Mouse (Mus musculus) erythroblast, adult 5-6 weeks (primary cell): ENCODE measurements around the gene Rab3b. TPM values are rescaled to one million over a fixed set of nuclear protein-coding genes. Genes with fewer than 3 reads are reported as not detected.
"Not testable (repeated sequence)": the region's sequence is repeated elsewhere in the genome, so short reads cannot be mapped to it uniquely, and the experiment has no call there.

Experiments used
- ATAC-seq: replicated peaks from 2 replicates; pipeline ENCODE4 v1.8.0; 2016; ENCODE audit warnings: moderate number of reproducible peaks, mild to moderate bottlenecking, moderate TSS enrichment, inconsistent platforms; ENCODE audit not compliant: poor library complexity, low FRiP score, severe bottlenecking
- total RNA-seq, 2 experiments: library from RNA; stranded (forward) in 1 of 2; stranded (reverse) in 1 of 2; fragments of 150-400 nt in 1 of 2; fragments of 200-764, 138-1000 nt in 1 of 2; gene quantifications; 2 replicates each; pipeline versions ENCODE4 v1.2.3 to v1.2.4; 2015 to 2017; ENCODE audit warnings: low replicate concordance in 2 of 2

Gene Rab3b
- total RNA-seq, 2 experiments from 2014 or later, result not detected

DNA sequence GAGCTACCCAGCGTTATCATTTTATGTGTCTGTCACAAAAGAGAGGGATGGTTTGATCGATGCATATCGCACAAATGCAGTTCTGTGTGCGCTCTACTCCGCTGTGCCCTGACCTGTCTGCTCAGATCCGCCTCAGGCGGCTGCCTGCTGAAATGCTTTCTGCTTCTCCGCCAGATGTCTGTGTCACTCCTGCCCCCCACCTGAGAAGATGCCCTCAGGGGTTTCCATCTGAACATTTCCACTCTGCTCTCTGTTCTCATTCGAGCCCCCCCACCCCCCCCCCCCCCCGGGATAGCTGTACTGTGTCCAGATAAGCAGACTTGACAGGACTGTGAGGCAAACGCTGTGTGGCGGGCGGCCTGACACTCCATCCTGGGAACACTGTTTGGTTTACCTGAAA, 5.0 kb downstream of the Rab3b start:
- ATAC-seq, result no peak

DNA sequence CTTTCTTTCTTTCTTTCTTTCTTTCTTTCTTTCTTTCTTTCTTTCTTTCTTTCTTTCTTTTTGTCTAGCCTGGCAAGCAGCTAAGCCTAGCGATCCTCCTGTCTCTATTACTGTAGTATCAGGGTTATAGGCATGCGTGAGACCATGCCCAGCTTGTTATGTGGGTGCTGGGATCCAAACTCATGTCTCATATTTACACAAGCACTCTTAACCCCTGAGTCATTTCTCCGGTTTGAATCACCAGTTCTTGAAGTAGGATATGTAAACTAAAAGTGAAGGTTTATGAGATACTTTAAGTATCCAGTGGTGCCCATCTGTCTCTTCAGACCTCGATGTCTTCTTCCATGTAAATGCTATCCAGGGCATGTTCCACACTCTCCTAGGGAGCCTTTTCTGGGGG, 8.6 kb downstream of the Rab3b start:
- ATAC-seq, result no peak

DNA sequence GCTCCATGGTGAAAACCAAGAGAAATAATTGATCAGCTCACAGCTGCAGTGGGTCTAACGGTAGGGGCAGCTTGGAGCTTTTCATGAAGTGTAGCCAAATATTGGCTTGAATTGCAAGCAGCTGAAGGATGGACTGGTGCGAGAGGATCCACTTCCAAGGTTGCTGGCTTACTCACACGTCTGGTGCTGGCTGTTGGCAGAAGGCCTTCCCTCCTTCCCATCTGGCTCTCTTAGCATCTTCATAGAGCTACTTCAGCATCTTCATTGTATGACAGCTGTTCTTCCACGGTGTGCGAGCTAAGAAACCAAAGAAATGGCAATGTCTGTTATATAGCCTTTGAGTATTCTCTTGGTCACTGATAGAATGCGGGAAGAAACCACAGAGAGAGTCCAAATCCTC, 12.0 kb downstream of the Rab3b start:
- no peak for ATAC-seq

GRCm38 (mm10) chr4:108900421-108900820, 21.6 kb downstream of the Rab3b start:
- ATAC-seq, result no peak

DNA sequence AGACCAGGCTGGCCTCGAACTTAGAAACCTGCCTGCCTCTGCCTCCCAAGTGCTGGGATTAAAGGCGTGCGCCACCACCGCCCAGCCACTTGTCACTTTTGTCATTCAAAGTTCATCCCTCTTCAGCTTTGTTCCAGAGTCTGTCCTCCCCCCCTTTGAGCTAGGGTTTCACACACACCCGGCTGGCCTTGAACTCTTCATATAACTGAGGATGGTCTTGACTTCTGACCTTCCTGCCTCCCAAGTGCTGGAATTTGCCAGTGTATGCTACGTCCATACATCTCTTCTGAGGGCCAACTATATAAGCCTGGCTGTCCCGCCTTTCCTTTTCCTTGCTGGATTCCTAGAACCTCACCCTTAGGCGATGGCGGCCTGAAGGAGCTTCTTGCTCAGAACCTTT, 24.0 kb downstream of the Rab3b start:
- ATAC-seq, result no peak

- no peak for ATAC-seq
These were observed 24.5 kb downstream of the Rab3b start for GRCm38 (mm10) chr4:108903346-108903745.

- no peak for ATAC-seq
These were observed 25.2 kb downstream of the Rab3b start for GRCm38 (mm10) chr4:108904076-108904475.

DNA sequence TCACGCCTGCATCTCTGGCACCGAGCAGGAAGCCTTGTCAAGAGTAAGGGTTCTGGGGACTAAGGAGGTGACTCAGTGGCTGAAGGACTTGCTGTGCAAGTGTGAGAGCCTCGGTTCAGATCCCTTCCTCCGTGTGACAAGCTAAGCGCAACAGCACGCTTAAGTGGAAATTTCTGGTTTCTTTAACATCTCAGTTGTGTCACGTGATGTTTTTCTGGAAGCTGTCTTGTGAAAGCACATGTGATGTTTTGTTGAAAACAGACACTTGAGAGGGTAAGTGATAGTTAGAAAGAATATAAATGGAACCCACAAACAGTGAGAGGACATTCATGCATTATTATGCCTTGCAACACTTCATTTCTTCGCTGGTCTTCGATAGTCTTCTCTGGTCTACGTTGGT, 25.9 kb downstream of the Rab3b start:
- ATAC-seq, result no peak

DNA sequence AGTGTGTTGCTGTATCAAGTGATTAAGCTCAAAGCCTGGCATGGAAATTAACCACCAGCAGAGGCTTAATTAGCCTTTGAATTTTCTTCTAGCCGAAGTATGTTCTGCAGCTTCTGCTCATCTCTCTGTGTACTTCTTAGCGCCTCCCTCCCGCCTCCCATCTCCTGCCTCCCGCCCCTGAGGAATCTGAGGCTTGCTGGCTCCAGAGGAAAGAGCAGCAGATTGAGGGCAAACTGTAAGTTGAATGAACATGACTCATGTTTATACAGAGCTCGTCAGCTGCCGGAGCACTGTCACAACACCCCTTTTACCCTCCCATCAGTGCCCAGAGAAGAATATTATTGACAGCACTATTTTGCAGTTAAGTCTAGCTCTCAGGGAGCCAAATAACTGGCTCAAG, 27.0 kb downstream of the Rab3b start:
- ATAC-seq, result no peak

DNA sequence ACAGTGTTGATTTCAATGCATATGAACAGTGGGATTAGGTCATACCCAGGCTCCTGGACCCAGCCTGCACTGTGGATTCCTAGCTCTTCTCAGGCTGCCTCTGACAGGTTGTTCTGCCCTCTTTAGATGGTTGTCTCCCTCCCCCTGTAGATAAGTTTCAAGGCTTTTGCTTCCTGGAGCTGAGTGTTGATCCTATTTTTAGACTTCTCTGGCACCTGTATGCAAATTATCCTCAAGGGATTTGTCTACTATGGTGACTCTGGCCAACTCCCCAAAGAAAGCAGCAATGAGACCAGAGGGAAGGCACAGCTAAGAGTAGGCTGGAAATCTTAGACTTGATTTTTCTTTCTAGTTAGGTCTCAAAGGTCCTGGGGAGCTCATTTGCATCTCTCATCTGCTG, 28.6 kb downstream of the Rab3b start:
- ATAC-seq, result no peak

GRCm38 (mm10) chr4:108909872-108910425, 31.1 kb downstream of the Rab3b start:
- no peak for ATAC-seq

DNA sequence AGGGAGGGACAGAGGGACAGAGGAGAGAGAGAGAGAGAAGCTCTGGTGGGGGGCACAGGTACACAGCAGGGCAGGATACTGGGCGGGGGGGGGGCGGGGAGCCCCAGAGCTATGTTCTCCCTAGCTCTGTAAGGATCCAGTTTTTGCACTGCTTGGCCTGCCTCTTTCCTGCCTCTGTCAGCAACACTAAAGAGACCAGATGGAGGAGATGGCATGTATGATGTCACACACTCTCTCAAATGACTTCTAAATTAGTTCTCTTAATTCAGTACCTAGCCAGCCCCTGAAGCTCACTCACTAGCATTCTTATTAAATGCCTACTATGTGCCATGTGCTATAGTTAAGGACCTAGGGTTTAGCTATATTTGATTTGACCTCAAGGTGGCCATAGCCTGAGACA, 33.0 kb downstream of the Rab3b start:
- ATAC-seq, result no peak

DNA sequence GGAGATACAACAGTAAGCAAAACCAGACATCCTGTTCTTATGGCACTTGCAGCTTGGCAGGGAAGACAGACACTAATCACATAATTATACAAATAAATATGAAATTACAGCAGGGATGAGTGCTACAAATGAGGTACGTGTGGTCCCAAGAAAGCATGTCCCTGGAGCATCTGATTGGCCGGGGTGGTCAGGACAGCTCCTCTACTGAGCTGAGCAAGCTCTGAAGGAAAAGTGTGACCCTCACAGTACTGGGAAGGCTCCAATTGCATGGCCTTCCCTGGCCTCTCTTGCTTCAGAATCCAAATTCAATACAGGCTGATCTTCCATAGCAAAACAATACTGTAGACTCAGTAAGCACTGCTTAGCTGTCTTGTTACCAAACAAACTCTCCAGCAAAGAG, 34.3 kb downstream of the Rab3b start:
- no peak for ATAC-seq

- no peak for ATAC-seq
These were observed 35.5 kb downstream of the Rab3b start for GRCm38 (mm10) chr4:108914391-108914790.

- ATAC-seq, result no peak
These were observed 36.2 kb downstream of the Rab3b start for GRCm38 (mm10) chr4:108915101-108915500.

DNA sequence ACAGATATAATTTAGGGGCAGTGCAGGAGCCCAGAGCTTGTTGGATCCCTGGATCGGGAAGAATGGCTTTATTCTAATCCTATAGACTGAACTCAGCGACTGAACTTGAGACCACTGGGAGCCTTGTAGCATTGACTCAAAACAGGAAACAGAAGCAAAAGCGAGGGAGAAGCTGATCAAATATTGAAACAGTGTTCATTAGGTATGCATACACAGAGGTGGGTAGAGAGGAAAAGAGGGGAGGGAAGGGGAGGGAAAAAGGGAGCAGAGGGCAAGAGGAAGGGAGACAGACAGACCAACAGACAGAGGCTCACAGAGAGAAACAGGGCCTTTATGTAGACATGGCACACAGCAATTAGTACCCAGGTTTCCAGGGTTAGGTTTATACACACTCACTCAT, 38.8 kb downstream of the Rab3b start:
- ATAC-seq, result no peak

GRCm38 (mm10) chr4:108927945-108928344, 49.1 kb downstream of the Rab3b start:
- not testable (repeated sequence) for ATAC-seq

DNA sequence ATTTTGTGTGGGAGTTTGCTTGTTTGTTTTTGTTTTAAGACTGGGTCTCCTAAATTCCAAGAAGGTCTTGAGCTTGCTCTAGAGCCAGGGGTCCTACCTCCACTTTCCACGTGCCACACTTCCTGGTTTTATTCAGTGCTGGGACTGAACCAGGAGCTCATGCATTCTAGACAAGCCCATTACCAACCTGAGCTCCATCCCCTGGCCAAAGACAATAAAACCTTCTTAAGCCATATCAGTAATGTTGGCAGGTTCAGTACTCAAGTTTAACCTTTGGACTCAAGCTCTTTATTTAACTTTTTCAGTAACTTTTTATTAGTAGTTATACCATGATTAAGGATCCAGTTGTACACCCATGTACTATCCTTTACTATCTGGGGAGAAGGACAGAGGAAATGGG, 54.3 kb downstream of the Rab3b start:
- no peak for ATAC-seq

GRCm38 (mm10) chr4:108934856-108935255, 56.0 kb downstream of the Rab3b start:
- no peak for ATAC-seq

GRCm38 (mm10) chr4:108937848-108938771, 59.2 kb downstream of the Rab3b start:
- no peak for ATAC-seq

- no peak for ATAC-seq
These were observed 62.0 kb downstream of the Rab3b start for GRCm38 (mm10) chr4:108940681-108941473.
